Mouse (Mus musculus) layer of hippocampus, adult 11-12 months (tissue): ENCODE data around the gene Hmgb4.
A peak's percentile ranks its signal among the peaks of the same experiment; 100 is the strongest.

Experiments used
- DNase-seq: peaks from one replicate; pipeline ENCODE4 v3.0.0; 2022; ENCODE audit warnings: low spot score

Gene Hmgb4

GRCm38 (mm10) chr4:128224453-128224852 is 36.3 kb downstream of the Hmgb4 start:
- no peak for DNase-seq

DNA sequence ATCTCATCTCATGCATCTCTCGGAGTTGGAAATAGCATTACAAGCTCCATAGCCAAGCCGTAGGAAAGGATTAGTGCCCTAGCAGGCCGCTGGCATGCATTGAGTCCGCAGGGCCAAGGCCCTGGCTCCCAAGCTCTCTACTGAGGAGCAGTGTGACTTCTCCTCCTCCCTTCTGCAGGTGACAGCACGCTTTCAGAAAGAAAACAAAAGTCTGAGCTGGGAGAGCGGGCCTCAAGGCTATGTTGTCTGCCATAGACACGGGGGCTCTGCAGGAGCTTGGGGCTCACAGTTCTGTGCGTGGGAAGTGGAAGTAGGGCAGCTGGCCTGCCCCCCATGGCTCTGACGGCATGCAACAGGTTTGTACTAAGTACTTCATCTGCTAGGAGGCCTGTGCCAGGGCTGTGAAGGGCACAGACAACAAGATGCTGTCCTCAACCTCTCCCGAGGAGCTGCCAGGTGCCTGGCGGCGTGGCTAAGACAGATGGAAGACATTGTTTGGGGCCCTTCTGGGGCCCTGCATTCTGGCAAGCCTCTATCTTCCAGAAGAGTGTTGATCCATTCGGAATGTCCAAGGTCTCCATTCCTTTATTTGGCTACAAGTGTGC is 42.7 kb downstream of the Hmgb4 start:
- DNase-seq = peak; percentile 35
